Mouse (Mus musculus) liver, embryonic 14.5 days (tissue): Measurements from ENCODE around the gene Cdc37l1.
A peak's percentile ranks its signal among the peaks of the same experiment; 100 is the strongest.

ENCODE experiments used
- CTCF ChIP-seq: IDR thresholded peaks from 2 replicates; pipeline ENCODE4 v1.5.1; 2016; ENCODE audit warnings: antibody characterized with exemption, low read depth, control low read depth
- EP300 ChIP-seq: IDR thresholded peaks from 2 replicates; pipeline ENCODE4 v1.6.1; 2016; ENCODE audit warnings: antibody characterized with exemption, low read depth

DNA sequence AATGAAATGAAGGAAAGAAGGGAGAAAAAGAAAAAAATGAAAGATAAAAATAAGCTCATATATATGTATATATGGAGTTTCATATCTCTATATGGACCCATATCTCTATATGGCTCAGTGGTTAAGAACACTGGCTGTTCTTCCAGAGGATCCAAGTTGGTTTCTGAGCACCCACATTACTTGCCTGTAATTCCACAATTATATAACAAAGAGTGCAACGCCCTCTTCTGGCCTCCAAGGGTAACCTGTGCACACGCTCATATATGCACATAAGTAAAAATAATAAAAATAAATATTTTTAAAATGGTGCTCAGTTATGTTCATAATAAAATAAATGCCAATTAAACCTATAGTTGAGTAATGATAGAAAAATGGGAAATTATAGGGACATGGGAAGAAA, 69.5 kb downstream of the Cdc37l1 start:
- peak; percentile 27; the same call in 1 of the 2 replicates for TF ChIP-seq CTCF
- TF ChIP-seq EP300: no peak
